Mouse (Mus musculus) c-Kit-positive CD71-positive TER-119-negative erythroid progenitor cells, embryonic 14.5 days (primary cell): ENCODE results near the gene 1300017J02Rik.
"Not testable (repeated sequence)": the region's sequence is repeated elsewhere in the genome, so short reads cannot be mapped to it uniquely, and the experiment has no call there.

Experiments
- DNase-seq: peaks from one replicate; pipeline ENCODE4 v3.0.0-alpha.2; 2013; ENCODE audit warnings: low read depth

The 1300017J02Rik gene

DNA sequence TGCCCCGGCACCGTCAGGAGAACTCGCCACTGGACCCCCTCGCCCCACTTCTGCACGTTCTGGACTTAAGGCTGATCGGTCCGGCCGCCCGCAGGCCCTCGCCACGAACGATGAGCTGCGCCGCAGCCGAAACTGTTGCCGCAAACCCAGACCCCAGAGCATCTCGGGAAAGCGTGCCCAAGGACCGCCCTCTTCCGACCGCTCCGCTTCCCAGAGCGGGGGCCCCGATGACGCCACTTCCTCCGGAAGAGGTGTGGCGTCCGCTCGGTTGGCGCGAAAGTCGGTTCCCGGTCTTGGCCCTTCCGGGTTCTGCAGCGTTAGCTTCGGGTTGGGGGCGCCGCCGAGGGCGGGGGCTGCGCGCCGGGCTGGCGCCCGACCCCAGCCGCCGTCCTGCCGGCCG lies at the start of gene 1300017J02Rik, which contains the start of gene Topbp1:
TSS of gene 1300017J02Rik (minus strand) at position 156 of the 400 bp plus-strand sequence.
TSS of gene Topbp1 (plus strand) at position 289 of the 400 bp plus-strand sequence.
- peak; percentile 91 for DNase-seq

- not testable (repeated sequence) for DNase-seq
These were observed 48.8 kb upstream of the 1300017J02Rik start for GRCm38 (mm10) chr9:103353500-103354260.

GRCm38 (mm10) chr9:103348791-103349190 lies 43.9 kb upstream of the 1300017J02Rik start:
- no peak for DNase-seq

DNA sequence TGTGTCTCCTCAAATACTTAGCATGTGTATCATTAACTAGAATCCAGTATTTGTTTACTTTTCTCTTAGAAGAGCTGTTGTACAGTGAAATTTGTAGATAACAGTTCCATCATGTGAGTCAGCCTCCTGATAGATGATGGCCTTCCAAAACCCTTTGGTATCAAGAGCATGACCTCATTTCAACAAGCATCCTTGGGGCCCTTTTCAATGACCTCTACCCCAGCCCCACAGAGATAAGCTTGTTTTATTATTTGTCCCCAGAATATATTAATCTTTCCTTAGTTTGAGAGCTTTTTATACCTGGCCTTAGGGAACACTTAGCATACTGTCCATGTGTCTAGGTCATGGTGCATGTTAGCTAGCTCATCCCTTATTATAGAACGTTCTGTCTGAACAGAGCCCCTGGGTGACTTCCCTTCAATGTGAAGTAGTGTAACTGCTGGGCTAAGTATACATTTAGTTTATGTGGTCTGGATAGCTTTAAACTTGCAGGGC lies 43.2 kb upstream of the 1300017J02Rik start:
- DNase-seq: no peak

- no peak for DNase-seq
These were observed 42.2 kb upstream of the 1300017J02Rik start for GRCm38 (mm10) chr9:103347045-103347444.

DNA sequence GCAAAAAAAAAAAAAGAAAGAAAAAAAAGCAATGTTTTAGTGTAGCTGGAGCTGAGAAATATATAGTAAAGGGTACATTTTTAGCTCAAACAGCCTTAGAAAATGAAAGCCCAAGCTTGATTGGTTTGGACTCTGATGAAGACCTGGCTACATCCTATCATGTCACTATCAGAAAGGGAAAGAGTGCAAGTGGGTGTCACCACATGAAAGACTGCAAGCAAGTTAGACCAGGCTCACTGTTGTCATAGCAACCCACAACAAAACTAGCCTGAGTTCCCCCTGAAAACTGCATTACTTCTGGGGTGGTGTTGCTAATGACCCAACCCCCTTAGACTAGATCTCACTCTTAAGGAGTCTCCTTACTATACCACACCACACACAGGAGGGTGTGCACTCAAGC lies 32.0 kb upstream of the 1300017J02Rik start:
- no peak for DNase-seq

GRCm38 (mm10) chr9:103332663-103333062 lies 27.8 kb upstream of the 1300017J02Rik start:
- no peak for DNase-seq

- peak; percentile 77 for DNase-seq
These were observed 21.6 kb upstream of the 1300017J02Rik start for GRCm38 (mm10) chr9:103326449-103326848.

- DNase-seq: no peak
These were observed 19.8 kb upstream of the 1300017J02Rik start for GRCm38 (mm10) chr9:103324678-103325077.

DNA sequence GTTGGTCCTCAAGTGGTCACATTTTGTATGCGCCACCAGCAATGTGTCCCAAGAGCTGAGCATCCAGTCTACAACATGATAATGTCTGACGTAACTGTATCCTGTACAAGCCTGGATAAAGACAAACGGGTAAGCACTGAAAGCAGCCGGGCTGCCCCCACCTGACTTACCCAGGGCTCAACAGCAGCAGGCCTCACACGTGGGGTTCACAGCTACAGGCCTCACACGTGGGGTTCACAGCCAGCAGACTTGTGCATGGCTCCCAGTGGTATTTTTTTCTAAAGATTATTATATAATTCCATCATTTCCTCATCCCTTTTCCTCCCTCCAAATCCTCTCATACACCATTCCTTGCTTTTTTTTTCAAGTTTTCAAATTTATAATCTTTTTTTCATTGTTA lies 5.0 kb upstream of the 1300017J02Rik start:
- no peak for DNase-seq

DNA sequence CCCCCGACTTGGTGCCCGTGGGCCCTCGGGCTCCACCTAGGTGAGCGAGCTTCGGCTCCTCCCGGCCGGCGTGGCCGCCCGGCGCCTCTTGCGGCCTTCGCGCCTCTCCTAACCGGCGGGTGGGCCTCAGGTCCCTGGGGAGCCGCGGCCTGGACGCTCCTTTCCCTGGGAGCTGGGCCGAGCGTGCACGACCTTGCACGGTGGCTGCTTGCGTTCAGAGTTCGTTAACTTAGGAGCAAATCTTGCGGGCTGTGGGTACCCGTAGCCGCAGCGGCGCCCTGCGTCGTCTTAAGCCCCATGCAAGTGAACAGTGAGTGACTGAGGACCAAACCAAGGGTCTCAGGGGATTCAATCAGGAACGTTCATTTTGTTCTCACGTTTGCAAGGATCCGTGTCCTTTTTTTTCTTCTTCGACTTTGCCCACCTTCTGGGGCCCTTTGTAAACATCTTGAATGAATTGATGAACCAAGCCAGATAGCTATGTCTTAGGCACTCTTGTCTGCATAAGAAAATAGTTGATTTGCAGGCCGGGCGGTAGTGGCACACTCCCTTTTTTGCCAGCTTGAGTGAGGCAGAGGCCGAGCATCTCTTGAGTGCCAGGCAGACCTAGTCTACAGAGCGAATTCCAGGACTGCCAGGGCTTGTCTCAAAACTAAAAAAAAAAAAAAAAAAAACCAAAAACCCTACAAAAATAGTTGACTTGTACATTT lies 605 bp upstream of the 1300017J02Rik start:
- DNase-seq: no peak

DNA sequence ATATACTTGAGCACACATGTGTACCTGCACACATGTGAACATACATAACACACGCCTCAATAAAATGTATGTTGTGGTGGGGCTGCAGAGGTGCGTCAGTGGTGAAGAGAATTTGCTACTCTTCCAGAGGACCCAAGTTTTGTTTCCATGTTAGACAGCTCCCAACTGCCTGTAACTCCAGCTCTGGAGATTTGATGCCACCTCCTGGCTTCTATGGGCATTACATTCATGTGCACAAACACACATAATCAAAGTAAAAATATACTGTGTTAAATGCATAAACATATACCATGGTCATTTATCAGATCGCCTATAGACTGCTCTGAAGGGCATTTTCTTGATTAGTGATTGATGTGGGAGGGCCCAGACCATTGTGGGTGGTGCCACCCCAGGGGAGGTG lies 2.2 kb downstream of the 1300017J02Rik start:
- DNase-seq: peak; percentile 71

DNA sequence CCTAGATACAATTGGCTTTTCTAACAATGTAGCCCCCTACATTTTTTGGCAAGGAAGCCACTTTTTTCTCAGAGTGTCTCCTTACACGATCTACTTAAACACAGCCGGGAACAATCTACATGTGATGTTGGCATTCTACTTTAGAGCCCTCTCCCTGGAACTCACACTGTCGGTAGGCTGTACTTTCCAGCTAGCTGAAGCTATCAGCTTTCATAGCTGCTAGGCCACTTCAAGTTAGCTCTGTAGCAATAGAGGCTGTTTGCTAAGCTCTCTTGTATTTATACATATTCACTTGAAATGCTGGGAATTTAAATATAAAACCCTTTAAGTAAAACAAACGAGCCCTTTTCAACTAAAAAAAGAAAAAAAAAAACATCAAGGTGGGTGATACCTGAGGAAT lies 2.6 kb downstream of the 1300017J02Rik start:
- DNase-seq: no peak

- no peak for DNase-seq
These were observed 3.8 kb downstream of the 1300017J02Rik start for GRCm38 (mm10) chr9:103301086-103301485.

DNA sequence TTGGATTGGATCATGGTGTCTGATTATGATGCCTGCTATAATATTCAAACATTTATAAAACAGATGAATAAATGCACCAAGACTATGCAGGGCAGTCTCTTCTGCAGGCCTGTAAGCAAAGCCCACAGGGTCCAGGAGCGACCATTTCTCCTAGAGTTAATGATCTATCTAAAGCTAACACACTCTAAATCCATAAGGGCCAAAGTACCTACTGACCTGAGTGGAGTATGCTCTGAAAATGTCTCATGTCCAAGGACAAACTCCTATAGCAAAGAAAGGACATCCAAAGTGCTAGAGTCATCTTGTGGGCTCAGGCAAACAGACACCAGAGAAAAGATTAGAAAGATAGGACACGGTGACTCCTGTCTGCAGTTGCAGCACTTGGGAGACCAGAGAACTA lies 10.4 kb downstream of the 1300017J02Rik start:
- DNase-seq: no peak

DNA sequence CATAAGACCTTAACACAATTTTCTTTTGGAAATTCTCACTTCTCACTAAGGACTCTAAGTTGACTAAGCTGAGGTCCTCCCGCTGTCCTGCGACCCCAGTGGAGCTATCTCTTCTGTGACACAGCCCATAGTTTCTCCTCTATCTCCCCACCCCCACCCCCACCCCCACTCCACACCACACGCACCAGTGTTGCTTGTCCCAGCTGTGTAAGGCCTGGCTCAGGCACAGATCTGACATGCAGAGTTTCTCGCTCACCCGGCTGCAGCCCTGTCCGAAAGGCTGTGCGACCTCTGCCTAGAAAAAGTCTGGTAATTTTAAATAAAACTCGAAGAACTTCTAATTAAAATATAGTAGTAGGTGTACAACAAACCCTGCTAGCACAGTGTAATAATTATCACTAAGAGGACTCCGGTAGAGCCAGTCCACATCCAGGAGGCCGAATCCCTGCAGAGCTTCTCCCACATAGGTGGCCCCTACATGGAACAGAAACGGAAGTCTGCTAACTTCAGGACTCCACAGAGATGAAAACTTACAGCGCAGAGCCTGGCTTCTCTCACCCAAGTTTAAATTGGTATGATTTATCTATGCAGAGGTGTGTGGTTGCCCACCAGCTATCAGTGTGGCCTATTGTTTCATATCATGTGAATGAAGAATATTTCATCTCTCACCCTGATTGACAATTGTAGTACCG lies 16.2 kb downstream of the 1300017J02Rik start:
- DNase-seq: no peak

DNA sequence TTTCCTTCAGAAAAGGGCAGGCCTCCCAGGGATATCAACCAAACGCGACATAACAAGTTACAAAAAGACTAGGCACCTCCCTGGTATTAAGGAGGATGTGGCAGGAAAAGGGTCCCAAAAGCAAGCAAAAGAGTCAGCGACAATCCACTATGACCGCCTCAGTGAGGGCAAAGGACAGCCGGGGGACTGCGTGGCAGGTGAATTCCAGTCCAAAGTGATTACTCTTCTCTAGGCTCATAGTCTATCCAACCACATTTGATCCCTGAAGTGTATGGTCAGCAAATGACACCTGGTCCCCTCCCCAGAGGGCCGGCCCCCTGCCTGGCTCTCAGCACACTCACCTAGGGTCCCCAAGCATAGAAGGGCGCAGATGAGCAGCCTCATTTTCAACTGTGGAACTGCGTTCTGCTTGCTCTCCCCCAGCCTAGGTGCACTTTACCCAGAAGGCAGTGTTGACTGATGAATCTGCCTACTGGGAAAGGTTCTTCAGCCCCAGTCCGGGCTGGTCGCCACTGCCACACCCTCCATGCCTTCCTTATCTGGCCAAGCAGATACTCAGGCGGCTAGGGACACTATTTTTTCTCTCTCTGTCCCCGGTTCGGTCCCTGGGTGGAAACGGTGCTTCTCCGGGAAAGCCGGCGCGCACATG lies 16.9 kb downstream of the 1300017J02Rik start:
- DNase-seq: peak; percentile 76

- DNase-seq: no peak
These were observed 17.9 kb downstream of the 1300017J02Rik start for GRCm38 (mm10) chr9:103286901-103287422.

GRCm38 (mm10) chr9:103286396-103286795 lies 18.5 kb downstream of the 1300017J02Rik start:
- DNase-seq: no peak

- DNase-seq: no peak
These were observed 28.0 kb downstream of the 1300017J02Rik start for GRCm38 (mm10) chr9:103276876-103277275.

DNA sequence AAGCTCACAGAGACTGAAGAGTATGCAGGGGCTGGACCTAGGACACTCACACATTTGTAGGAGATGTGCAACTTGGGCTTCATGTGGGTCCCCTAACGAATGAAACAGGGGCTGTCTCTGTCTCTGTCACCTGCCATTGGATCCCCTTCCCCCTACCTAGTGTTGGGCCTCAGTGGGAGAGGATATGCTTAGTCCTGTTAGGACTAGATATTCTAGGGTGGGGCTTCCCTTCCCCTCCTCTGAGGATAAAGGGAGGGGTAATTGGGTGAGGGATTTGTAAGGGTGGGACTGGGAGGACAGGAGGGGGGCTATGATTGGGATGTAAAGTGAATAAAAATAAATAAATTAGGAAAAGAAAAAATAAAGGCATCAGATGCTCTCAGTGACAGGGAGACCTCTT lies 29.2 kb downstream of the 1300017J02Rik start:
- DNase-seq: no peak

DNA sequence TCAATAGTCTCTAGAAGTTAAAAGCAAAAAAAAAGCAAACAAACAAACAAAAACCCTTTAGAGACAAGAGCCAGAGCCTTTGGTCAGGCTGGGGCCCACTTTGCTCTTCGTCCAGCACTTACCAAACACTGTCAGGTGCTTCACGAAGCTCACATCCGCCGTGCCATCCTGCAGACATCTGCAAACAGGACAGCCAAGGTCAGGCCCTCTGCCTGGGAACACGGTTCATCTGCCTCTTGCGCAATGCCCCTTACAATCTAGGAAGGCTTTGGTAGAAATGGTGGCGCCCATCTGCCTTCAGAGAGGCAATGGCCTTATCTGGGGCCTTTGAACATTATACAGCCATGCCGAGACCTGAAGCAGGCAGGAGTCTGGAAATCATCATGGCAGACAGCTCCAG lies 30.1 kb downstream of the 1300017J02Rik start:
- DNase-seq: no peak
